Mouse (Mus musculus): ENCODE measurements around the gene Egfl8.

GRCm38 (mm10) chr17:34564796-34565195, 51.0 kb downstream of the Egfl8 start:
- TF ChIP-seq CTCF (IDR thresholded peaks at IDR 0.05; ENCODE audit: low read depth) (no peak), EP300 (IDR thresholded peaks at IDR 0.05; ENCODE audit: low read depth) (no peak)

All from liver, embryonic 14.5 days (tissue).